Mouse (Mus musculus) stomach, postnatal 0 days (tissue): ENCODE measurements around the gene Sp100.

Experiments
- CTCF ChIP-seq: IDR thresholded peaks from 2 replicates; pipeline ENCODE4 v1.5.1; 2016; ENCODE audit warnings: antibody characterized with exemption, low read depth, mild to moderate bottlenecking, moderate library complexity
- EP300 ChIP-seq: optimal IDR thresholded peaks from 2 replicates; pipeline ENCODE3; 2016; ENCODE audit warnings: antibody characterized with exemption

- TF ChIP-seq EP300 (no peak), CTCF (no peak)
Measured at GRCm38 (mm10) chr1:85686666-85687065, 36.9 kb downstream of the Sp100 start.
